ENCODE assay signal across 10 mouse cellular contexts in genomic region chr4:70219776-70220175, GRCm38 (mm10).
DNase-seq lines count a peak whose midpoint lies in the region; ATAC-seq lines count a peak whose summit lies in the region.
"Had no signal": no experiment of that assay in that cellular context is flagged by ENCODE, and none has a peak within 500 bp of the region (broad histone marks: within the 10 kb centered on the region; RNA-seq: fewer than 3 reads in every experiment).

No protein-coding gene starts in this region.

- no peak overlapping the region for H3K9ac ChIP-seq in hindbrain, embryonic 13.5 days
- no peak overlapping the region for H3K9ac ChIP-seq in hindbrain, embryonic 11.5 days (ENCODE audit: low read depth, low read length)
- H3K9ac ChIP-seq: intestine, embryonic 15.5 days had no signal

- H3K9me3 ChIP-seq in hindbrain, embryonic 13.5 days: no peaks in the 10 kb centered on the region
- no peaks in the 10 kb centered on the region for H3K9me3 ChIP-seq in hindbrain, embryonic 11.5 days (ENCODE audit: control insufficient read depth, low read length)
- H3K9me3 ChIP-seq: intestine, embryonic 15.5 days had no signal

- peaks cover 16% of the 10 kb centered on the region for H3K4me1 ChIP-seq in hindbrain, embryonic 13.5 days (replicated peaks)
- no peaks in the 10 kb centered on the region for H3K4me1 ChIP-seq in hindbrain, embryonic 11.5 days (replicated peaks; ENCODE audit: control insufficient read depth, insufficient read depth, low read length)

- no peaks in the 10 kb centered on the region for H3K27me3 ChIP-seq in hindbrain, embryonic 13.5 days
- no peaks in the 10 kb centered on the region for H3K27me3 ChIP-seq in hindbrain, embryonic 11.5 days (ENCODE audit: control insufficient read depth, insufficient read depth, low read length)
- H3K27me3 ChIP-seq: intestine, embryonic 15.5 days; Patski had no signal

- ATAC-seq in hindbrain, embryonic 13.5 days (ENCODE audit: low FRiP score): no peak
- ATAC-seq in hindbrain, embryonic 11.5 days (ENCODE audit: low FRiP score): no peak
- no peak for ATAC-seq in erythroblast, adult 5-6 weeks (replicated peaks; ENCODE audit: low FRiP score, poor library complexity, severe bottlenecking)

- H3K27ac ChIP-seq in hindbrain, embryonic 13.5 days: 0 out of 2 replicates have a peak overlapping the region, but pooled peaks have one; percentile 37
- no peak overlapping the region for H3K27ac ChIP-seq in hindbrain, embryonic 11.5 days (ENCODE audit: low read depth, low read length)
- H3K27ac ChIP-seq: intestine, embryonic 15.5 days had no signal

- H3K36me3 ChIP-seq in hindbrain, embryonic 13.5 days: peaks cover 43% of the 10 kb centered on the region
- H3K36me3 ChIP-seq in hindbrain, embryonic 11.5 days (ENCODE audit: control insufficient read depth, insufficient read depth, low read length): 0 out of 2 replicates have a peak, but pooled peaks cover 3% of the 10 kb centered on the region

- no peak overlapping the region for H3K4me3 ChIP-seq in hindbrain, embryonic 13.5 days
- H3K4me3 ChIP-seq in hindbrain, embryonic 11.5 days (ENCODE audit: low read depth, low read length): no peak overlapping the region
- H3K4me3 ChIP-seq: intestine, embryonic 15.5 days had no signal

- H3K4me2 ChIP-seq in hindbrain, embryonic 13.5 days: no peak overlapping the region
- no peak overlapping the region for H3K4me2 ChIP-seq in hindbrain, embryonic 11.5 days (replicated peaks; ENCODE audit: low read depth, low read length)
- H3K4me2 ChIP-seq: intestine, embryonic 15.5 days had no signal

- peak; percentile 20 to 21 for DNase-seq in cerebellum, postnatal 25 days
- no peak for DNase-seq in cerebellum, postnatal 10 days
- no peak for DNase-seq in hindbrain, embryonic 11.5 days (ENCODE audit: low spot score)
- peak; percentile 31 to 56 for DNase-seq in right cerebral cortex, adult 2 months (ENCODE audit: low spot score in 2 of 2)
- DNase-seq in right cerebral cortex, postnatal 4 days: no peak
- DNase-seq in testis, postnatal 14 days (ENCODE audit: low spot score): no peak

- WGBS in hindbrain, embryonic 13.5 days: 82% methylated on average over 4 of the region's 4 CpGs
- WGBS in hindbrain, embryonic 11.5 days: 85% methylated on average over 4 of the region's 4 CpGs

Comparison
In these comparisons a context has a peak if more than half of its experiments do, and no peak if none do; other contexts are left out.
1. DNase-seq: peak in cerebellum, postnatal 25 days (2 of 2) and right cerebral cortex, adult 2 months (2 of 2); none in cerebellum, postnatal 10 days (0 of 2), hindbrain, embryonic 11.5 days (single experiment), right cerebral cortex, postnatal 4 days (single experiment) and testis, postnatal 14 days (single experiment).